Mouse (Mus musculus) macrophage (primary cell): Measurements from ENCODE around the gene Olfml3. TPM values are rescaled to one million over a fixed set of nuclear protein-coding genes. Genes with fewer than 3 reads are reported as not detected.

Experiments used
- H3K27ac ChIP-seq: fragments of 350-480 bp; formaldehyde crosslinking; 2 replicates; pipeline ENCODE4 v1.9.0; 2021
- H3K36me3 ChIP-seq: fragments of 350-480 bp; formaldehyde crosslinking; 2 replicates; pipeline ENCODE4 v1.9.0; 2021; ENCODE audit errors: inconsistent target
- H3K4me3 ChIP-seq: fragments of 350-480 bp; formaldehyde crosslinking; 2 replicates; pipeline ENCODE4 v1.9.0; 2021; ENCODE audit errors: inconsistent target
- H3K79me2 ChIP-seq: fragments of 350-480 bp; formaldehyde crosslinking; 2 replicates; pipeline ENCODE4 v1.9.0; 2021; ENCODE audit errors: inconsistent target
- WGBS: methylation state at CpG from one replicate; pipeline ENCODE4 v1.1.7; 2026; ENCODE audit warnings: inconsistent platforms; ENCODE audit not compliant: missing documents; 5-methylcytosine and 5-hydroxymethylcytosine counted together
- polyA plus RNA-seq: library from polyadenylated mRNA; stranded (reverse); fragments of 250-400 nt; gene quantifications from 3 replicates; pipeline ENCODE4 v1.2.4, GENCODE M21; 2018; ENCODE audit warnings: inconsistent platforms

The Olfml3 gene
- polyA plus RNA-seq, 1 experiment from 2014 or later = 0.04 TPM

GRCm38 (mm10) chr3:103733176-103733575 is 4.6 kb downstream of the Olfml3 start:
- H3K27ac ChIP-seq = no peak overlapping the region
- no peaks in the 10 kb centered on the region for H3K36me3 ChIP-seq
- H3K79me2 ChIP-seq = no peaks in the 10 kb centered on the region
- no peak overlapping the region for H3K4me3 ChIP-seq
- WGBS = 80% methylated on average over 2 of the region's 2 CpGs

GRCm38 (mm10) chr3:103732116-103732515 is 5.7 kb downstream of the Olfml3 start:
- WGBS = 100% methylated on average over 3 of the region's 3 CpGs
- Histone ChIP-seq H3K79me2 (no peaks in the 10 kb centered on the region), H3K36me3 (no peaks in the 10 kb centered on the region), H3K4me3 (no peak overlapping the region), H3K27ac (no peak overlapping the region)

DNA sequence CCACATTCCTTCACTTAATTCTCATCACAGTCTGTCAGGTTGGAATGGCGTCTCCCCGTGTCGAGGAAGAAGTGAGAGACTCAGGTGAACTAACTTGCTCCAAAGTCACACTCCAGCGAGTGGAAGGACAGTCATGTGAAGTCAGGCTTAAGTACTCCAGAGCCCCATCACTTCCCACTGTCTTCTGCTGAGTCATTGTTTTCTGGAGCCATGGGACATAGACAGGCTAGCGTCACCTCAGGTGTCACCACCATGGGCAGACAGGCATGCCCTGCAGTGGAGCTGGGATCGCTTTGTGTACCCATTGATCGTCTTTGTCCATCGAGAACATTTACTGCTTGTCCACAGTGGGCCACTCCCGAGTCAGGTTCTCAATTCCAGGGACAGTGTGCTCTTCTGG is 8.0 kb downstream of the Olfml3 start:
- 98% methylated on average over 9 of the region's 9 CpGs for WGBS
- Histone ChIP-seq H3K4me3 (no peak overlapping the region), H3K27ac (no peak overlapping the region), H3K79me2 (no peaks in the 10 kb centered on the region), H3K36me3 (no peaks in the 10 kb centered on the region)

- H3K79me2 ChIP-seq = no peaks in the 10 kb centered on the region
- no peak overlapping the region for H3K4me3 ChIP-seq
- no peaks in the 10 kb centered on the region for H3K36me3 ChIP-seq
Measured at GRCm38 (mm10) chr3:103727813-103728326, 9.9 kb downstream of the Olfml3 start.

GRCm38 (mm10) chr3:103726642-103727041 is 11.2 kb downstream of the Olfml3 start:
- Histone ChIP-seq H3K27ac (no peak overlapping the region), H3K36me3 (no peaks in the 10 kb centered on the region), H3K4me3 (no peak overlapping the region), H3K79me2 (no peaks in the 10 kb centered on the region)
- 83% methylated on average over 3 of the region's 3 CpGs for whole genome bisulfite sequencing

More at GRCm38 (mm10) chr3:103727813-103728326, 9.9 kb downstream of the Olfml3 start:
- 13% methylated on average over 2 of the region's 2 CpGs for WGBS
- H3K27ac ChIP-seq = no peak overlapping the region

DNA sequence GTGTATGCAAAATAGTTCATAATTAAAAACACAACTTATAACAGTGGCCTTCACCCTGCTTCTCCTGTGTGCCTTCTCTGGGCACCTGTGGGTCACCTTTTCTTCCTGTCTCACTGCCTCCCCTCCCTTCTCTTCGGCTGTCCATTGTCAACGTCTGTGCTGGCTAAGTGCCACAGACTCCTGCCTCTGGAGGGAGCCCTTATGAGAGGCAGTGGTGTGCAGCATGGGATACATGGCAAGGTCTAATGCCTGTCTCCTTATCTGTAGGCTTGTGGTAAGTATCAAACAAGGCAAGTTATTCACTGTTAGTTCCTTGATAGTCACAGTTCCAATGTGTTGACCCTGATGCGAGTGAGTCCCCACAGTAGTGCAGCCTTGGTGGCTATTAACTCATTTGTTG is 13.7 kb downstream of the Olfml3 start:
- no peak overlapping the region for H3K27ac ChIP-seq
- H3K79me2 ChIP-seq = no peaks in the 10 kb centered on the region
- no peak overlapping the region for H3K4me3 ChIP-seq
- WGBS = 57% methylated on average over 3 of the region's 3 CpGs
- no peaks in the 10 kb centered on the region for H3K36me3 ChIP-seq

DNA sequence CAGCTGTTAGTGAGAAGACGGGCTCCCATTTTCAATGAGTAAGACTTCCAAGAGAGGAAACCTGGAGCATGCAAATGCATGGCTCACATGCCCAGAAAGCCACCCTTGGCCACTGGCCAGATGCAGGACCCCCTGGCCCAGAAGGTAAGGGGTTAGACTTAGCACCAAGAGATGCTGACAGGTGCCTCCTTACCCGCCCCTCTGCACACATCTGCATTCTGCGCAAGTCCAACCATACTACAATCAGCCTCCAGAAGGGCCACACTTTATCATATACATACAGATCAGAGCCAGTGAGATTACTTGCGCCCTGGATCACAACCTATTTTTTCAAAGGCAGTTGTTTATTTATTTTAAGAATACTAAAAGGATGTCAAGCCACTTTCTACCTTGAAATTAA is 19.1 kb downstream of the Olfml3 start:
- Histone ChIP-seq H3K4me3 (no peak overlapping the region), H3K27ac (no peak overlapping the region), H3K79me2 (no peaks in the 10 kb centered on the region), H3K36me3 (no peaks in the 10 kb centered on the region)
- WGBS = 100% methylated on average over 2 of the region's 4 CpGs

DNA sequence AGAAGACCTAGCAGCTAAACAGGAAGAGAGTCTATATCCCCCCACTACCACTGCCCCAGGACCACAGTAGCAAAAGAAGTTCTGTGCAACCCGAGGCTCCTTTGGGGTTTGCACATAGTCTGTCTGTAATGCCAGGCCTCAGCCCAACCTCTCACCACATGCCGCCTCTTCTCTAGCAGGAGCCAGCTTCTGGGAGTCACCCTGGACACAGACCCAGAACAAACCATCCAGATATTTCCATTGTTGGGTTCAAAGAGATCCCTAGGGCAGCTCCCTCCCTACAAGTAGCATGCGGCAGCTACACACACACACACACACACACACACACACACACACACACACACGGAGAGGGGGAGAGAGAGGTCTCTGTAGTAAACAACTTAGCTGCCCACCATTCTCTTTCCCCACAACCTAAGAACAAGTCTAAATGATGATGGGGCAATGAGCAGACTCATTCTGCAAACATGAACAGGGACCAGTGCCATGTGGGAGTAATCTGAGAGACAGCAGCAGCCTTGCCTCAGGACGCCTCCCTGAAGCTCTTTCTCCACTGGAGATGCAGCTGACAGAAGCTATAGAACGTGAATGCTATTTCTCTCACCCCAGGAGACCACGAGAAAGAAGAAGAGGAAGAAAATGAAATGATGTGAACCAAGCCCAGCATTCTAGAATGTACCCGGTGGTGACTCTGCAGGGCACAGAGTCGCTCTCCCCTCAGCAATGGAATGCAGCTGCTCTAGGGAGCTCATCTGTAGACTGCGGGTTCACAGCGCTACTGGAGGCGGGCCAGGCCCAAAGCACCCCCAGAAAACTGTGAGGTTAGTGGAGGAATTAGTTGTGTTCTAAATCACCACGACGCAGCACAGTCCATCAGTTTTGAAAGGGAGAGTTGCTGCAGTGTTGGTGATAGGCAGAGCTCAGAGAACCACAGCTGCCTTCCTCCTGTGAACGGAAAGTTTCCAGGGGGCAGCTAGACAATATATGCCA is 20.7 kb downstream of the Olfml3 start:
- no peaks in the 10 kb centered on the region for H3K79me2 ChIP-seq
- no peak overlapping the region for H3K27ac ChIP-seq
- 74% methylated on average over 15 of the region's 15 CpGs for WGBS

GRCm38 (mm10) chr3:103715762-103716693 is 21.8 kb downstream of the Olfml3 start:
- H3K4me3 ChIP-seq = no peak overlapping the region
- H3K36me3 ChIP-seq = no peaks in the 10 kb centered on the region
- WGBS = 61% methylated on average over 11 of the region's 11 CpGs
- no peak overlapping the region for H3K27ac ChIP-seq
- H3K79me2 ChIP-seq = no peaks in the 10 kb centered on the region

More for the DNA sequence above, 20.7 kb downstream of the Olfml3 start:
- Histone ChIP-seq H3K4me3 (no peak overlapping the region), H3K36me3 (no peaks in the 10 kb centered on the region)

DNA sequence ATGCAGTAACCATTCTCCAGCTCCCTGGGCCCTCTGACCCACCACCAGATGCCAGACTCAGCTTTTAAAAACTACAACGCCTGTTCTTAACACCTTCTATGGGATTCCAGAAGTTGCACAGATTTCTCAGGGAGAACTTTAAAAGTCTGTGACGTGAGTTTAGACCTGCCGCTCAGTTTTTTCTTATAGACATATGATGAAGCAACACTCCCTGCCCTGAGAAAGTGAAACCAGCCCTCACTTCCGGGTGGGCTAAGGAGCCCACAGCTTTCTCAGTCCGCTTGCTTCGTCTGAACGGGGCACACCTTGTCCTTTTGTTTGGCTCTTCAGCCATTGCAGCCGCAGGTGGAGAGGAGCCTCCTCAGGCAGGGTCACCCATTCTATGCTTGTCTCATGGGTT is 22.9 kb downstream of the Olfml3 start:
- H3K36me3 ChIP-seq = no peaks in the 10 kb centered on the region
- no peak overlapping the region for H3K27ac ChIP-seq
- no peak overlapping the region for H3K4me3 ChIP-seq
- 77% methylated on average over 8 of the region's 8 CpGs for WGBS
- H3K79me2 ChIP-seq = no peaks in the 10 kb centered on the region

GRCm38 (mm10) chr3:103714236-103714875 is 23.4 kb downstream of the Olfml3 start:
- H3K36me3 ChIP-seq = no peaks in the 10 kb centered on the region
- H3K79me2 ChIP-seq = no peaks in the 10 kb centered on the region
- H3K4me3 ChIP-seq = no peak overlapping the region
- no peak overlapping the region for H3K27ac ChIP-seq
- WGBS = 82% methylated on average over 6 of the region's 7 CpGs

GRCm38 (mm10) chr3:103712196-103712595 is 25.6 kb downstream of the Olfml3 start:
- Histone ChIP-seq H3K27ac (no peak overlapping the region), H3K79me2 (no peaks in the 10 kb centered on the region), H3K4me3 (no peak overlapping the region), H3K36me3 (no peaks in the 10 kb centered on the region)
- WGBS = 100% methylated on average over 4 of the region's 4 CpGs

GRCm38 (mm10) chr3:103709470-103710040 is 28.2 kb downstream of the Olfml3 start:
- Histone ChIP-seq H3K27ac (no peak overlapping the region), H3K4me3 (no peak overlapping the region), H3K79me2 (no peaks in the 10 kb centered on the region), H3K36me3 (no peaks in the 10 kb centered on the region)
- 97% methylated on average over 4 of the region's 5 CpGs for WGBS

DNA sequence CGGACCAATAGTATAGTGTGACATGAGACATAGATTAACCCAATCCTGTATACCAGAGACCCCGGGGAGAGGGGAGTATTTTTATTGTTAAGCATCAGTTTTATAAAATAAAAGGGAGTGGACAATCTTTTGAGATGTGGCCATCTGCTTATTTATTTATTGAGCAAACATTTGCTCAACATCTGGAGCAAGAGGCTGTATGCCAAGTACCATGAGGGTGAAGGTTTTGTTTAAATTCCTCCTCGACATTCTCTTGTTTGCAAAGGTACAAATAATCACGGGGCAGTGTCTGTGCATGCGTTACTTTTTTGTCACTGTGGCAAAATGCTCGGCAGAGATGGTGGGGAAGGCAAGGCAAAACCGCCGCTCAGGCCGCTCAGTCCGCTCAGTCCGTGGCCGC is 32.4 kb downstream of the Olfml3 start:
- no peak overlapping the region for H3K27ac ChIP-seq
- no peaks in the 10 kb centered on the region for H3K36me3 ChIP-seq
- H3K4me3 ChIP-seq = no peak overlapping the region
- 96% methylated on average over 12 of the region's 12 CpGs for WGBS
- no peaks in the 10 kb centered on the region for H3K79me2 ChIP-seq
